Mouse (Mus musculus) hindbrain, postnatal 0 days (tissue): ENCODE results near the gene Lcn10. TPM values are rescaled to one million over a fixed set of nuclear protein-coding genes. Genes with fewer than 3 reads are reported as not detected.

Experiments
- ATAC-seq: fragments of 200-750 bp; cut with Nextera tagmentation; 2 replicates; pipeline ENCODE4 v1.8.0; 2017; ENCODE audit warnings: mild to moderate bottlenecking, moderate TSS enrichment, moderate library complexity
- DNase-seq: peaks from one replicate; pipeline ENCODE4 v3.0.0-alpha.2; 2015; ENCODE audit warnings: low spot score
- H3K27ac ChIP-seq: fragments of 300-500 bp; sonication (generic); 2 replicates; pipeline ENCODE4 v1.5.1; 2014; ENCODE audit warnings: mild to moderate bottlenecking
- H3K27me3 ChIP-seq: fragments of 300-500 bp; sonication (generic); 2 replicates; pipeline ENCODE4 v1.6.1; 2014; ENCODE audit warnings: low read length, mixed read lengths; ENCODE audit not compliant: insufficient read depth
- H3K36me3 ChIP-seq: fragments of 300-500 bp; sonication (generic); 2 replicates; pipeline ENCODE4 v1.6.1; 2014; ENCODE audit warnings: low read length, mixed read lengths; ENCODE audit not compliant: insufficient read depth
- H3K4me1 ChIP-seq: fragments of 300-500 bp; sonication (generic); 2 replicates; pipeline ENCODE4 v1.6.1; 2014; ENCODE audit warnings: antibody characterized with exemption, low read length, mixed read lengths; ENCODE audit not compliant: insufficient read depth
- H3K4me2 ChIP-seq: fragments of 300-500 bp; sonication (generic); 2 replicates; pipeline ENCODE4 v1.6.1; 2014; ENCODE audit warnings: low read depth, mild to moderate bottlenecking, low read length, moderate library complexity, mixed read lengths
- H3K4me3 ChIP-seq: fragments of 300-500 bp; sonication (generic); 2 replicates; pipeline ENCODE4 v1.5.1; 2014; ENCODE audit warnings: low read length
- H3K9ac ChIP-seq: fragments of 300-500 bp; sonication (generic); replicated peaks from 2 replicates; pipeline ENCODE4 v1.6.1; 2014; ENCODE audit warnings: mild to moderate bottlenecking, low read length, moderate library complexity, mixed read lengths
- H3K9me3 ChIP-seq: fragments of 300-500 bp; sonication (generic); 2 replicates; pipeline ENCODE4 v1.6.1; 2016; ENCODE audit warnings: low read length, mixed read lengths
- CTCF ChIP-seq: IDR thresholded peaks from 2 replicates; pipeline ENCODE4 v1.5.1; 2016; ENCODE audit warnings: antibody characterized with exemption, control low read depth, low read depth
- WGBS: fragments of 180-500 bp; shearing (Covaris S2); extraction: QIAGEN DNeasy Blood & Tissue Kit; methylation state at CpG from one replicate; pipeline ENCODE4 v1.1.7; 2014; 5-methylcytosine and 5-hydroxymethylcytosine counted together
- polyA plus RNA-seq: library from polyadenylated mRNA; unstranded; fragments of >200 nt; fragmentation: Nextera tagmentation; extraction: Ambion mirVana; gene quantifications from 2 replicates; pipeline ENCODE4 v1.2.1, GENCODE M21; 2015
- total RNA-seq: library from RNA; depleted of rRNA; stranded (reverse); fragments of >200 nt; gene quantifications from 2 replicates; pipeline ENCODE4 v1.2.3, GENCODE M21; 2014; rRNA removed

Lcn10 gene
- total RNA-seq (not detected in 2 replicates), polyA plus RNA-seq (not detected in 2 replicates)

- Histone ChIP-seq H3K4me1 (no peaks in the 10 kb centered on the region), H3K9ac (no peak within 1 kb of the TSS), H3K36me3 (no peaks in the 10 kb centered on the region), H3K9me3 (no peaks in the 10 kb centered on the region), H3K27me3 (no peaks in the 10 kb centered on the region), H3K27ac (no peak within 1 kb of the TSS), H3K4me3 (no peak within 1 kb of the TSS), H3K4me2 (no peak within 1 kb of the TSS)
- 80% methylated on average over 2 of the region's 2 CpGs for WGBS
- no peak for TF ChIP-seq CTCF
- ATAC-seq (no peak), DNase-seq (no peak)
These were observed at the start of gene Lcn10 for GRCm38 (mm10) chr2:25682426-25682825. TSS of gene Lcn10 (plus strand) at chr2:25682726.

GRCm38 (mm10) chr2:25633616-25634015 is 48.9 kb upstream of the Lcn10 start:
- Histone ChIP-seq H3K9ac (no peak overlapping the region), H3K9me3 (no peaks in the 10 kb centered on the region), H3K4me3 (no peak overlapping the region), H3K36me3 (no peaks in the 10 kb centered on the region), H3K27ac (no peak overlapping the region), H3K27me3 (no peaks in the 10 kb centered on the region), H3K4me2 (no peak overlapping the region), H3K4me1 (no peaks in the 10 kb centered on the region)
- WGBS, result 80% methylated on average over 3 of the region's 3 CpGs
- no peak for TF ChIP-seq CTCF
- no peak for ATAC-seq
- DNase-seq, result no peak

- no peaks in the 10 kb centered on the region for H3K27me3 ChIP-seq
- DNase-seq (no peak), ATAC-seq (no peak)
- no peaks in the 10 kb centered on the region for H3K9me3 ChIP-seq
- no peaks in the 10 kb centered on the region for H3K36me3 ChIP-seq
- no peak overlapping the region for H3K9ac ChIP-seq
- no peak overlapping the region for H3K4me2 ChIP-seq
- H3K4me1 ChIP-seq, result no peaks in the 10 kb centered on the region
- H3K27ac ChIP-seq, result no peak overlapping the region
- TF ChIP-seq CTCF, result peak; percentile 14; the same call in 1 of the 2 replicates
- no peak overlapping the region for H3K4me3 ChIP-seq
- 50% methylated on average over 1 of the region's 1 CpGs for WGBS
These were observed 48.5 kb upstream of the Lcn10 start for GRCm38 (mm10) chr2:25634046-25634445.

GRCm38 (mm10) chr2:25639890-25640289 is 42.6 kb upstream of the Lcn10 start:
- Histone ChIP-seq H3K4me1 (no peaks in the 10 kb centered on the region), H3K36me3 (no peaks in the 10 kb centered on the region), H3K9me3 (no peaks in the 10 kb centered on the region), H3K4me3 (no peak overlapping the region), H3K27ac (no peak overlapping the region), H3K9ac (no peak overlapping the region), H3K27me3 (no peaks in the 10 kb centered on the region), H3K4me2 (no peak overlapping the region)
- peak; percentile 64 for DNase-seq
- peak; percentile 71 for TF ChIP-seq CTCF
- ATAC-seq, result no peak
- 16% methylated on average over 6 of the region's 6 CpGs for WGBS

GRCm38 (mm10) chr2:25652902-25653301 is 29.6 kb upstream of the Lcn10 start, which contains the start of gene Lcn8:
TSS of gene Lcn8 (plus strand) at chr2:25653120.
- no peak within 1 kb of the TSS for H3K27ac ChIP-seq
- no peak for TF ChIP-seq CTCF
- H3K27me3 ChIP-seq, result no peaks in the 10 kb centered on the region
- no peaks in the 10 kb centered on the region for H3K9me3 ChIP-seq
- H3K4me2 ChIP-seq, result no peak within 1 kb of the TSS
- DNase-seq, result no peak
- no peak within 1 kb of the TSS for H3K9ac ChIP-seq
- no peak within 1 kb of the TSS for H3K4me3 ChIP-seq
- no peaks in the 10 kb centered on the region for H3K4me1 ChIP-seq
- 79% methylated on average over 2 of the region's 2 CpGs for WGBS
- no peaks in the 10 kb centered on the region for H3K36me3 ChIP-seq
- no peak for ATAC-seq

- no peak for TF ChIP-seq CTCF
- WGBS, result 52% methylated on average over 1 of the region's 1 CpGs
- DNase-seq (no peak), ATAC-seq (no peak)
- H3K4me2 ChIP-seq, result no peak overlapping the region
- no peaks in the 10 kb centered on the region for H3K27me3 ChIP-seq
- H3K4me3 ChIP-seq, result no peak overlapping the region
- no peaks in the 10 kb centered on the region for H3K36me3 ChIP-seq
- H3K4me1 ChIP-seq, result no peaks in the 10 kb centered on the region
- no peaks in the 10 kb centered on the region for H3K9me3 ChIP-seq
- no peak overlapping the region for H3K27ac ChIP-seq
- no peak overlapping the region for H3K9ac ChIP-seq
These were observed 28.0 kb upstream of the Lcn10 start for GRCm38 (mm10) chr2:25654502-25654901.

- TF ChIP-seq CTCF, result no peak
- Histone ChIP-seq H3K27ac (no peak overlapping the region), H3K4me3 (no peak overlapping the region), H3K4me1 (no peaks in the 10 kb centered on the region), H3K9me3 (no peaks in the 10 kb centered on the region), H3K36me3 (no peaks in the 10 kb centered on the region), H3K4me2 (no peak overlapping the region), H3K9ac (no peak overlapping the region), H3K27me3 (no peaks in the 10 kb centered on the region)
- DNase-seq, result no peak
- ATAC-seq, result no peak
- WGBS, result 81% methylated on average over 4 of the region's 4 CpGs
These were observed 25.8 kb upstream of the Lcn10 start for GRCm38 (mm10) chr2:25656691-25657090.
